Mouse (Mus musculus): ENCODE measurements around the gene Gm17677. TPM values are rescaled to one million over a fixed set of nuclear protein-coding genes. Genes with fewer than 3 reads are reported as not detected.

Gene Gm17677
- polyA plus RNA-seq (2014; fragmentation: Illumina TruSeq; extraction: RNeasy Lipid Tissue Mini Kit (QIAGEN cat#74804); ENCODE audit: low read depth, low replicate concordance): not detected

DNA sequence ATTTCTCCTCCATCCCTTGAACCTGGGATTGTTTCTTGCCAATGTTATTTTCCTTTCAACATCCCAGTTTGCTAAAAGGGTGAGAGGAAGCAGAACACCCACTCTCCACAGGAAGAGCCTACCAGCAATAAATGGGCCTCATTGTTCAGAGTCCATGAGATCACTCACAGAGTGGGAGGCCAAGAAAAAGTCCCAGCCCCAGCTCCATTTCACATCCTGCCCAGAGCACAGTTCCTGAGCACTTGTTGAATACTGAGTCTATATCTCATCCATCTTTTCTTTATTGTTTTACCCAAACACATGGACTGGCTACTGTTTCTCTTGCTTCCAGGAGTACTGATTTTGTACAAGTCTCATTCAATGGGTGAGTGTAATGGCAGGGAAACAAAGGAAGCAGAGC lies at the start of gene Gm17677:
Gene Gm17677, plus strand, starts transcription at position 301 of the 400 bp plus-strand sequence.

DNA sequence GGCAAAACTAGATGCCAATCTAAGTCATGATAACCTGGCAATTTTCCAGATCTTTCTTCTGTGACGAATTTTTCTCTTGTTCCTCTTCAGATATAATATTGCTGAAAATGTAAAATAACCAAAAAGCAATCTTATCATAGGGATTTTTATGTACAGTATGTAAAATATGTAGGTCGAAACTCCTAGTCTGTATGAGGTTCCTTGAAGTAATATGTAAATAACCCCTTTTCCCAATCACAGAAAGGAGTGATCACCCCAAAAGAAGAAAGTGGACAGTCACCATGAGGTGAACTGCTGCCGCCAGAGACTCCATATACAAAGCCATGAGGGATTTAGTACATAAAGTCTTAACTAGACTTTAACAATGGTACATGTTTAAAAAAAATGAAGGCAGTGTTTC lies 37.2 kb downstream of the Gm17677 start, which contains the start of gene Gm17727:
Gene Gm17727, minus strand, starts transcription at position 101 of the 400 bp plus-strand sequence.

DNA sequence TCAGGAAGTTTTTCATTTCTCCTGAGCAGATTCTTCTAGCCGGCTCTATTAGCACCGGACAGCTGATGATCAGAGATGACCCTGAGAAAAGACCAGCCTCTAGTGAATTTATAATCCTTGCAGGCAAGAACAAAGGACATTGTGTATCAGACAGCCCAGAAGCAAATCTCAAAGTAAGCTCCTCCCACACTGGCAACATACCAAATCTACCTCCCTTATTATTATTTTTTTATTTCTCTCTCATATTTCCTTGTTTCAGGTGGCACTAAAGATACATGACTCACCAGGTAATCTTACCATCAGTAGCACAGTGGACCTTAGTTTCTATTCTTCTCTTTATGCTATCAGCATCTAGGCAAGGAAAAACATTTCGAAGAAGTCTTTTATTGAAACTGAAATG lies 49.2 kb downstream of the Gm17677 start, which contains the start of the genes Gm27235 and D730048I06Rik:
Gene Gm27235, minus strand, starts transcription at position 101 of the 400 bp plus-strand sequence.
Gene D730048I06Rik, minus strand, starts transcription at position 112 of the 400 bp plus-strand sequence.

Other genes starting within 250 kb of the Gm17677 start
- not detected for gene Gm1113, start 222.8 kb upstream of the Gm17677 start, polyA plus RNA-seq (2014; fragmentation: Illumina TruSeq; extraction: RNeasy Lipid Tissue Mini Kit (QIAGEN cat#74804); ENCODE audit: low read depth, low replicate concordance)
- 1.5 TPM for gene Ddx25, start 182.5 kb upstream of the Gm17677 start, polyA plus RNA-seq (2014; fragmentation: Illumina TruSeq; extraction: RNeasy Lipid Tissue Mini Kit (QIAGEN cat#74804); ENCODE audit: low read depth, low replicate concordance)
- 33.5 TPM for gene Pus3, start 182.5 kb upstream of the Gm17677 start, polyA plus RNA-seq (2014; fragmentation: Illumina TruSeq; extraction: RNeasy Lipid Tissue Mini Kit (QIAGEN cat#74804); ENCODE audit: low read depth, low replicate concordance)
- gene Pate2, start 170.8 kb upstream of the Gm17677 start, polyA plus RNA-seq (2014; fragmentation: Illumina TruSeq; extraction: RNeasy Lipid Tissue Mini Kit (QIAGEN cat#74804); ENCODE audit: low read depth, low replicate concordance): 0.87 TPM
- 9.0 TPM for gene Hyls1, start 170.7 kb upstream of the Gm17677 start, polyA plus RNA-seq (2014; fragmentation: Illumina TruSeq; extraction: RNeasy Lipid Tissue Mini Kit (QIAGEN cat#74804); ENCODE audit: low read depth, low replicate concordance)
- gene Pate4, start 129.1 kb upstream of the Gm17677 start, polyA plus RNA-seq (2014; fragmentation: Illumina TruSeq; extraction: RNeasy Lipid Tissue Mini Kit (QIAGEN cat#74804); ENCODE audit: low read depth, low replicate concordance): not detected
- gene Pate3, start 92.8 kb upstream of the Gm17677 start, polyA plus RNA-seq (2014; fragmentation: Illumina TruSeq; extraction: RNeasy Lipid Tissue Mini Kit (QIAGEN cat#74804); ENCODE audit: low read depth, low replicate concordance): not detected
- not detected for gene Pate1, start 53.7 kb upstream of the Gm17677 start, polyA plus RNA-seq (2014; fragmentation: Illumina TruSeq; extraction: RNeasy Lipid Tissue Mini Kit (QIAGEN cat#74804); ENCODE audit: low read depth, low replicate concordance)
- not detected for gene Gm17727, start 37.1 kb downstream of the Gm17677 start, polyA plus RNA-seq (2014; fragmentation: Illumina TruSeq; extraction: RNeasy Lipid Tissue Mini Kit (QIAGEN cat#74804); ENCODE audit: low read depth, low replicate concordance)
- gene Gm27235, start 49.1 kb downstream of the Gm17677 start, polyA plus RNA-seq (2014; fragmentation: Illumina TruSeq; extraction: RNeasy Lipid Tissue Mini Kit (QIAGEN cat#74804); ENCODE audit: low read depth, low replicate concordance): not detected
- gene D730048I06Rik, start 49.1 kb downstream of the Gm17677 start, polyA plus RNA-seq (2014; fragmentation: Illumina TruSeq; extraction: RNeasy Lipid Tissue Mini Kit (QIAGEN cat#74804); ENCODE audit: low read depth, low replicate concordance): 0.58 TPM
- 0.93 TPM for gene 9230110F15Rik, start 103.1 kb downstream of the Gm17677 start, polyA plus RNA-seq (2014; fragmentation: Illumina TruSeq; extraction: RNeasy Lipid Tissue Mini Kit (QIAGEN cat#74804); ENCODE audit: low read depth, low replicate concordance)
- not detected for gene 9230113P08Rik, start 167.4 kb downstream of the Gm17677 start, polyA plus RNA-seq (2014; fragmentation: Illumina TruSeq; extraction: RNeasy Lipid Tissue Mini Kit (QIAGEN cat#74804); ENCODE audit: low read depth, low replicate concordance)